Mouse (Mus musculus) ovary, adult 18-20 months (tissue): Measurements from ENCODE around the gene Slc38a4.

ENCODE experiments used
- DNase-seq: peaks from one replicate; pipeline ENCODE4 v3.0.0; 2022; ENCODE audit warnings: low spot score, mixed read lengths

The Slc38a4 gene

GRCm38 (mm10) chr15:97055794-97056193, at the start of gene Slc38a4:
TSS of gene Slc38a4 (minus strand) at chr15:97055956.
- DNase-seq, result no peak

DNA sequence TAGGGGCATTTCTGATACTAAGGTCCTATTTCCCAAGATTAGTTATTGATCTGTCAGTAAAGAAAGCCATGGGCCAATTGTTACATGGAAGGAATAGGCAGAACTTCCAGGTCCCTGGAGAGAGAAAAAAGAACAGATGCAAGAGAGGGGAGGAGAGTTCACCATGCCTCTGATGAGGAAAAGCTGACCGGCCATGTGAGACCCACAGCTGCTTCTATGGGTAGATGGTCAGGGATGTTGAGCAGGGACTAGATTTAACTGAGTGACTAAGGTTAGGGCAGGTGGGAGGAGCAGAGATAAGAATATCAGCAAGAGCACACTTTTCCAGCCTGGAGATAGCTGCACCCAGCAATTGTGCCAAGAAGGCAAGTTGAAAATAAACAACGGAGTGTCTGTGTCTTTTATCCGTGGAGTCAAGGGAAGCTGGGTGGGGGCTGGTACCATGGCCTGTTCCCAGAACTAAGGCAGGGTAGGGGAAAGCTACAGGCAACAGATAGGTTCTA, 49.2 kb upstream of the Slc38a4 start:
- no peak for DNase-seq

- DNase-seq, result no peak
These were observed 48.3 kb upstream of the Slc38a4 start for GRCm38 (mm10) chr15:97104048-97104447.

GRCm38 (mm10) chr15:97102811-97103210, 47.1 kb upstream of the Slc38a4 start:
- peak; percentile 44 for DNase-seq

GRCm38 (mm10) chr15:97102181-97102580, 46.4 kb upstream of the Slc38a4 start:
- no peak for DNase-seq

DNA sequence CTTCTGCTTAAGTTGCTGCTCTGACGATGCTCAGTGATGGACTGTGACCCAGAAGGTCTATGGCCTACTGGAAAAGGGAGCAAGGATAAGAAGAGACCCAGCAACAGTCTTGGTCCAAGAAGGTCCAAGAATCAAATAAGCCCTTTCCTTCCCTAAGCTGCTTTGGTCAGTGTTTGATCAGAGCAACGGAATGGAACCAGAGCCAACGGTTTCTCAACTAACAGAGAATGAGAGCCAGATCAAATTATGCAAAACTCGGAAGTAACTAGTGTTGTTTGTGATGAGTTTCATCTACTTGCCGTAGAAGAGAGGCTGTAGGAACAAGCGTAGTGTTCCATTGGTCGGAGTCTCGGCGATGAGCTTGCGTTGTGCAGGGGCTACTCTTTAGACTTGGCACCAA, 43.3 kb upstream of the Slc38a4 start:
- no peak for DNase-seq

DNA sequence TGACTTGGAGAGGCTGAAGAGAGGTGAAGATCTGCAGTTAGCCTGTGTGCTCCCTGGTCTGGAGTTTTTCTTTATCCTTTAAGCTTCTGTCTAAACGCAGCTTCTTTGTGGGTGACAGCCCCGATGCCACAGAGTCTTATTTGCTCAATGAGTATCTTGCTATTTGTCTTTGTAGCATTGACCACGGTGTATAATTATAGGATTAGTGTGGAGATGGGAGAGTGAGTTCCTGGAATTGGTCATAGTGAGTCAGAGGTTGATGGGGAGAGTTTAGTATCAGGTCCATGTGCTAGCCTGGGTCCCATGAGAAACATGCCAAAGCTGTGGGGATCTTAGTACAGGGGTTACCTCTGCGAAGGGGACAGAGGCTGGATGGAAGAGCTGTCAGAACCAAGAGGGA, 41.8 kb upstream of the Slc38a4 start:
- no peak for DNase-seq

DNA sequence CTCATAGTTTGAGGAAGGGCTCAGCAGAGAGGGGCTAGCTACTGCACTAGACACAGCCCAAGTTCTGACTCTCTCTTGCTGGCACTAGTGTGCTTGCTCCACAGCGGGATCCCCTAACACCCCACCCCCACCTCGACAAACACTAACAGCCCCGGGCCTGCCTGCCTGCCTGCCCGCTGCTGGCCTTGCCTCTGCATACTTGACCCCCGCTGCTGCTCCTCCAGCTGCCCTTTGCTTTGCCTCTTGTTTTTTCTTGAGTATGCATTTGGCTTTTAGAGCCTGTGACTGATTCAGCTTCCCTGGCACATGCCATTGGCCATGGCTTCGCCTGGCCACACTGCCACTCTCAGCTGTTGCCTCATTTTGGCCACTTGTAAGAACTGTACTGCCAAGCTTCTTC, 33.8 kb upstream of the Slc38a4 start:
- no peak for DNase-seq

DNA sequence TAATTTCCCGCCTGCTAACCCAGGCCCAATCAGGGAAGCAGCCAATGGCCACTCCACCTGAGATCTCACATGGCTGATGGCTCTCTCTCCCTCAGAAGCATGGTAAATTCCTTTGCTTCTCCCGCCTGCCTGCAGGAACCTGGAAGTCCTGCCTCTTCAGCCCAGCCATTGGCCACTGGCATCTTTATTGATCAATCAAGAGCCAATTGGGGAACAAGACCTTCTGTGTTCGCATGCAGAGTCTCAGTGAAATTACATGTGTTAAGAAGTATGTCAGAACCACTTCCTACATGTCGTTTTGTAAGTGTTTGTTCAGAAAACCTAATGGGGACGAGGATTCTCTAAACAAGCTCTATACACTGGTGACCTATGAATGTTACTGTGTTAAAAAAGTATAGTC, 30.1 kb upstream of the Slc38a4 start:
- DNase-seq, result no peak

DNA sequence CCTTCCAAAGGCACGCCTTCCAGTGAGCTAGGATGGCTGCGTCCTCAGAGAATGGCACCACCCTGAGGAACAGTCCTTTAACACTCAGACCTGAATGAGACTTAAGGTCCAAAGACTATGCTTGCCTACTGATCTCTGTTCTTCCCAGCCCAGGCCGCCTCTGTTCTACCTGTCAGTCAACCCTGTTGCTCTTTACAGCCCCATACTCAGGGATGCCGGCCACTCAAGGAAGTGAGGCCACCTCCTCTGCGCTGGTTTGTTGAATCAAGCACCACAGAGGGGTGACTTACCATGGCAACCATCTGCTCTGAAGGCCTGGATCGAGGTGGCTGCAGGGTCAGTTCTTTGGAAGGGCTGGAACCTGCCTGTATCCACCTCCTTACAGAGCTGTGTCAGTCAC, 21.9 kb upstream of the Slc38a4 start:
- DNase-seq, result no peak

- no peak for DNase-seq
These were observed 20.3 kb upstream of the Slc38a4 start for GRCm38 (mm10) chr15:97076092-97076491.

DNA sequence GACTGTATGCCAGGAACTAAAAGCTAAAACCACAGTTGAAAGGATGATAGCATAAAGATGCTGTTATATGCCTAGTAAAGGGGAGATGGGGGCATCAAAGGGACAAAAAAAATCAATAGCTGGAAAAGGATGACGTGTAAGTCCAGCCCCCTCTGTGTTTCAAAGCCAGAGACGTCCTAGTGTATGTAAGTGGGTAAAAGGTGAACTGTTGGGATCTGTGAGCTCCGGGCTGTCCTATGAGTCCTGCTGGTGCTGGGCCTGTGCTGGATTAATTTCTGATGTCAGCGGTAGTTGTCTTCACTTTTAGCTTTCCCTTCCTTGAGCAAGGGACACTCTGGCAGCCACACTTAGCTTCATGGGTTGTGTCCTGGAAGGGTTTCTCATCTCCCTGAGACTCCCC, 19.5 kb upstream of the Slc38a4 start:
- no peak for DNase-seq

GRCm38 (mm10) chr15:97072859-97073826, 17.4 kb upstream of the Slc38a4 start:
- DNase-seq, result no peak

DNA sequence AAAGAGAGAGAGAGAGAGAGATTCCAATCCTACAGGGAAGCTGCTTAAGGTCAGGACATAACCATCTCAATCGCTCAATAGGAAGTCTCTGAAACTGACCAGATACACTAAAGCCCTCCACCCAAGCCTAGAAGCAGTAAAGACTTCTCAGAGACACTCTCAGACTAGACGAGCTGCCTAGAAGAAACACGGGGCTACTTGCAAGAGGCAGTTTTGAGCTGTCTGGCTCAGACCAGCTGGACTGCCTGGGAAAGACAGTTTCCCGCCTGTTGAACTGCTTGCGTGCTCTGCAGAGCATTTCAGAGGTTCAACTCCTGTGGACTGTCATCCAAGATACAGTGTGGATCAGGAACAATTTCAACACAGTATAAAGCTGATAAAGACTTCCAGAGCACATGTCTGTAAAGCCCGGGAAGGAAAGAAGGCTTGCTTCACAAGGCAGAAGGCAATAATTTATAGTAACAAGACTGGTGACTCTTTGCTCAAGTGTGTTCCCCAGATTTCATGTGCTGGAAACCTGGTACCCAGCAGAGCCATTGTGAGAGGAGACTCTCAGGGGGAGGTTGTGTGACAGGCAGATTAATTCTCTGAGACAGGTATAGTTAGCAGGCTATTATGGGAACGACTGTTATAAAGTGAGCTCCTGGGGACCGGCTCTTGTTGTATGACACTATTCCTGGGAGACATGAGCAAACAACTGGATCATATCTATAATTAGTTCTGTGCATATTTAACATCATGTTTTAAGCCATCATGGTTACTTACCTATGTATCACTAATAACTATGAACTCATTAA, 11.8 kb upstream of the Slc38a4 start:
- DNase-seq, result no peak

DNA sequence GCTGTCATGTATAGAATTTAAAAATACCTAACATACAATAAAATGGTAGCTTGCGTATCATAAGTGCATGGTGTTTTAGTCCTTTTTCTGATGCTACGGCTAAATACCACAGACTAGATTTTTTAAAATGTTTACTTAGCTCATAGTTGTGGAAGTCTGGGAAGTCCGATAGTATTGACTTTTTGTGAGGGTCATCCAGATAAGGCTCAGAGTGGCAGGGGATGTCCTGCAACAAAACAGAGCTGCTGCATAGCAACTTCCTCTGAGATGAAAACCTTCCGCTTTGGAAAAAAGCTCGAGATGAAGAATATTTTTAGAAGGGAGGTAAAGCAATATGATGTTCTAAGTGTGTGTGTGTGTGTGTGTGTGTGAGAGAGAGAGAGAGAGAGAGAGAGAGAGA, 11.2 kb upstream of the Slc38a4 start:
- no peak for DNase-seq

GRCm38 (mm10) chr15:97063211-97063610, 7.5 kb upstream of the Slc38a4 start:
- DNase-seq, result no peak

GRCm38 (mm10) chr15:97060973-97061372, 5.2 kb upstream of the Slc38a4 start:
- no peak for DNase-seq

GRCm38 (mm10) chr15:97060571-97060970, 4.8 kb upstream of the Slc38a4 start:
- no peak for DNase-seq

- DNase-seq, result no peak
These were observed 4.3 kb upstream of the Slc38a4 start for GRCm38 (mm10) chr15:97060102-97060501.

- DNase-seq, result no peak
These were observed 3.6 kb upstream of the Slc38a4 start for GRCm38 (mm10) chr15:97059071-97060041.

- DNase-seq, result no peak
These were observed 828 bp downstream of the Slc38a4 start for GRCm38 (mm10) chr15:97054767-97055489.
